Mouse (Mus musculus): Measurements from ENCODE around the gene Epc2. TPM values are rescaled to one million over a fixed set of nuclear protein-coding genes. Genes with fewer than 3 reads are reported as not detected.

The Epc2 gene
- polyA plus RNA-seq, 1 experiment: not detected

DNA sequence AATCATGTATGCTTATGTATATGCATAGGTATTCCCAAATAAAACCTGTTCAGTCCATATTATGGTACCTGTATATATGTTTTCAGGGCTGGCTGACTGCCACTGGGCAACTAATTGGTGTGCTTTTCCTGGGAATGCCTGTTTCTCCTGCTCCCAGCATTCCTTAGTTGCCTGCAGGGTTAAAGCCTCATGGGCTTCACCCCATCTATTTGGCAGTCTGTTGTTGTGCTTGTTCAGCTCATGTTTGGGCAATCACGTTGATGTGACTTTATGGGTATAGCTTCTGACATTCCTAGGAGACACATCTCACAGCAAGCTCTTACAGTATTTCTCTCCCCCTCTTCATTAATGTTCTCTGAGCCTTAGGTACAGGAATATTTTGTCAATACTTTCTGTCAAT is 59.5 kb downstream of the Epc2 start:
- Histone ChIP-seq H3K4me3 (ENCODE audit: insufficient read depth, low read depth, low read length) (no peak overlapping the region), H3K27ac (ENCODE audit: insufficient read depth, low read depth, low read length) (no peak overlapping the region), H3K4me1 (ENCODE audit: control insufficient read depth, insufficient read depth, low read length) (no peaks in the 10 kb centered on the region)
- WGBS: 46% methylated on average over 1 of the region's 1 CpGs
- TF ChIP-seq POLR2A (IDR thresholded peaks at IDR 0.05; ENCODE audit: insufficient read depth, low read depth, low read length): no peak
- no peak for TF ChIP-seq CTCF (IDR thresholded peaks at IDR 0.05; ENCODE audit: insufficient read depth, low read depth, low read length)

DNA sequence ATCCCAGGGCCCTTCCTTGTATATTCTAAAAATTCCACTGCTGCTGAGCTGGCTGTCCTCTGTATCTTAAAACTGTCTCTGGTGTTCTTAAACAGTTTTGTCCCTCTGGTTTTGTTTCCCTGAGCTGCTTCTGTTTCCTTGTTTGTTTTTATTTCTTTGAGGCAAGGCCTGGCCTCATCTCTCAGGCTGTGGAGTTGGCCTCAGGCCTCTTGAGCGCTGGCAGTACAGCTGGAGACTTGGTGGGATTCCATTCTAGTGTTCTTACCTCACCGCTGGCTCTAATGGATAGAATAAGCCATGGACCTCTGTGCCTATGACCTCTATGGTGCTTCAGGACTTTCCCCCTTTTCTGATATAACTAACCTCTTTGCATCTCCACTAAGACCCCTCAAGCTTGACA is 64.7 kb downstream of the Epc2 start:
- Histone ChIP-seq H3K4me1 (ENCODE audit: control insufficient read depth, insufficient read depth, low read length) (no peaks in the 10 kb centered on the region), H3K4me3 (ENCODE audit: insufficient read depth, low read depth, low read length) (no peak overlapping the region), H3K27ac (ENCODE audit: insufficient read depth, low read depth, low read length) (no peak overlapping the region)
- 75% methylated on average over 2 of the region's 2 CpGs for WGBS
- TF ChIP-seq POLR2A (IDR thresholded peaks at IDR 0.05; ENCODE audit: insufficient read depth, low read depth, low read length): no peak
- no peak for TF ChIP-seq CTCF (IDR thresholded peaks at IDR 0.05; ENCODE audit: insufficient read depth, low read depth, low read length)

DNA sequence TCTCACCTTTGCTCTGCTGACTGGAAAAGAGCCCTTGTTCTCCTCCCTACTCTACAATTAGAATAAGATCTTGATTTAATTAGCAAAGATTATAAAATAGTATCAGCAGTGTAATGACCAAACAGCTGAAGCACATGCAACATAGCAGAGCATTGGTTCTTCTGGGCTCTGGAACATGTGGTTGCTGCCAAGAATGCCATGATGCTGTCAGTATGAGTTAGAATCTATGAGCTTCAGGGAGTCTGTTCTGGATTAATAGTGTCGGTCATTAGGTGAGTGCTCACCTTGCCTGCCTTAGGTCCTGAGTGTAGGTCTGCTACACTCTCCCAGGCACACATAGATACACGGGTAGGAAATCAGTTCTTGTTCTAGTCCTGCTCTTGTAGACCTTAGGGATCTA is 69.1 kb downstream of the Epc2 start:
- WGBS: 90% methylated on average over 2 of the region's 2 CpGs
- TF ChIP-seq POLR2A (IDR thresholded peaks at IDR 0.05; ENCODE audit: insufficient read depth, low read depth, low read length): no peak
- TF ChIP-seq CTCF (IDR thresholded peaks at IDR 0.05; ENCODE audit: insufficient read depth, low read depth, low read length): no peak
- H3K4me1 ChIP-seq (ENCODE audit: control insufficient read depth, insufficient read depth, low read length): no peaks in the 10 kb centered on the region
- no peak overlapping the region for H3K27ac ChIP-seq (ENCODE audit: insufficient read depth, low read depth, low read length)
- H3K4me3 ChIP-seq (ENCODE audit: insufficient read depth, low read depth, low read length): no peak overlapping the region

DNA sequence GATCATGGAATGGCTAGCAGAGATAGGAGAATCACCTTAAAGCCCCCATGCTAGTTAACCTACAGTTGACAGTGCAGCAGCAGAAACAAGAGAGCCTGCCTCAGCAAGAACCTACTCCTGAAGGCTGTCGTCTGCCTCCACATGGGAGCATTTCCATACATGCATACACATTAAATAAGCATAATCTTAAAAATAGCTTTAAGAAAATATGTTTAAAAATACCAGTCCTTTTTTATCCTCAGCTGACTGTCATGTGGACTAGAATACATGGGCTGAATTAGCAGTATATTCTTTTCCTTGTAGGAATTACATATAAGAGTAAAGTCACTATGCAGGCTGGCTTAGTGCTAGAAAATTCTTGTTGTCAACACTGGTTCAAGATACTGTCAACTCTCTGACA is 69.7 kb downstream of the Epc2 start:
- no peak overlapping the region for H3K4me3 ChIP-seq (ENCODE audit: insufficient read depth, low read depth, low read length)
- 90% methylated on average over 1 of the region's 1 CpGs for WGBS
- no peaks in the 10 kb centered on the region for H3K4me1 ChIP-seq (ENCODE audit: control insufficient read depth, insufficient read depth, low read length)
- H3K27ac ChIP-seq (ENCODE audit: insufficient read depth, low read depth, low read length): no peak overlapping the region
- TF ChIP-seq POLR2A (IDR thresholded peaks at IDR 0.05; ENCODE audit: insufficient read depth, low read depth, low read length): no peak
- no peak for TF ChIP-seq CTCF (IDR thresholded peaks at IDR 0.05; ENCODE audit: insufficient read depth, low read depth, low read length)

DNA sequence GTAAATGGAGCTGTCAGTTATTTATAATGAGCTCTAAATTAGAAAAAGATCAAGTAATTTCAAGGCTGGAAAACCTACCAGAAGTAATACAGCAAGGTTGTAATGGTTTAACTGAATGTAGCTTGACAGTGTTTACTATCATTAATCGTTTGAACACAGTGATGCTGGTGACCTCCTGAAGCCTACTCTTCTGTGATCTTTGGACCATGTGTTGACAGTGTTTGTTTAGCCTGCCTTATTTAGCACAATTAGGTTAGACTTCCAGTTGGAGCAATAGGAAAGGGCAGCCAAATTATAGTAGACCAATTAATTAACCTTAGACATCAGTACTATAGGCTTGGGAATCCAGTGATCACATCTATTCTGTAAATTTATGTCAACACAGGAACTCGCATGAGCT is 70.3 kb downstream of the Epc2 start:
- Histone ChIP-seq H3K27ac (ENCODE audit: insufficient read depth, low read depth, low read length) (no peak overlapping the region), H3K4me3 (ENCODE audit: insufficient read depth, low read depth, low read length) (no peak overlapping the region), H3K4me1 (ENCODE audit: control insufficient read depth, insufficient read depth, low read length) (no peaks in the 10 kb centered on the region)
- WGBS: 67% methylated on average over 2 of the region's 2 CpGs
- TF ChIP-seq CTCF (IDR thresholded peaks at IDR 0.05; ENCODE audit: insufficient read depth, low read depth, low read length) (no peak), POLR2A (IDR thresholded peaks at IDR 0.05; ENCODE audit: insufficient read depth, low read depth, low read length) (no peak)

DNA sequence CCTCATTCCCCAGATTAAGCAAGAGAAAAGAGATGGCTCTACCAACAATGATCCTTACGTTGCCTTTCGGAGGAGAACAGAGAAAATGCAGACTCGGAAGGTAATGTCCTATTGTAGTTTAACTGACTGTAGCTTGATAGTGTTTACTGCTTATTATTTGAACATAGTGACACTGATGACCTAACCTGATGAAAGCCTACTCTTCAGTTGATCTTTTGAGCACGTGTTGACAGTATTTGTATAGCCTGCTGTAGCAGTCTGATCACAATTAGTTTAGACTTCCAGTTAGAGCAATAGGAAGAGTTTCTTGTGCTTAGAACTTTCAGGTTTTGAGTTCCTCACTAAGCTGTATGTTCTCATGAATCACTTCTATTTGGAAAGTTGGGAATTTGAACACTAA is 71.3 kb downstream of the Epc2 start:
- TF ChIP-seq POLR2A (IDR thresholded peaks at IDR 0.05; ENCODE audit: insufficient read depth, low read depth, low read length): no peak
- no peak for TF ChIP-seq CTCF (IDR thresholded peaks at IDR 0.05; ENCODE audit: insufficient read depth, low read depth, low read length)
- no peak overlapping the region for H3K4me3 ChIP-seq (ENCODE audit: insufficient read depth, low read depth, low read length)
- no peak overlapping the region for H3K27ac ChIP-seq (ENCODE audit: insufficient read depth, low read depth, low read length)
- H3K4me1 ChIP-seq (ENCODE audit: control insufficient read depth, insufficient read depth, low read length): no peaks in the 10 kb centered on the region
- 89% methylated on average over 4 of the region's 4 CpGs for WGBS

DNA sequence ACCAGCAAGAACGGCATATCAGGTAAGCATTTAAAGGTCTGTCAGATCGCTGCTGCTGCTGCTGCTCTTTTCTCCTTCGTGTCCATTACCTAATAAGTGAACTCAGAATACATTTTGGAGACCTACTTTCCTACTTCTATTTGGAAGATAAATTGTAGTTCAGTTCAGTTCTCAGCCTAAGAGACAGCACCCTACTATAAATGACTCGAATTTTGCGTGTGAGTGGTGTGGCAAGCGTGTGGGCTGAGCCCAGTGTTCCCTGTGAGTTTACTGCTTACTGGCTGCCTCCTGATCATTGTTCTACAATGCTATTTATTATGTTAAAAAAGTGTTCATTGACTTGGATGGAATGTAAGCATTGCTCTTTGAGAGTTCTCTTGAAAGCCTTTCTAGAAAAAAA is 85.9 kb downstream of the Epc2 start:
- no peak overlapping the region for H3K27ac ChIP-seq (ENCODE audit: insufficient read depth, low read depth, low read length)
- H3K4me3 ChIP-seq (ENCODE audit: insufficient read depth, low read depth, low read length): no peak overlapping the region
- 64% methylated on average over 6 of the region's 6 CpGs for WGBS
- TF ChIP-seq POLR2A (IDR thresholded peaks at IDR 0.05; ENCODE audit: insufficient read depth, low read depth, low read length) (no peak), CTCF (IDR thresholded peaks at IDR 0.05; ENCODE audit: insufficient read depth, low read depth, low read length) (no peak)
- H3K4me1 ChIP-seq (ENCODE audit: control insufficient read depth, insufficient read depth, low read length): no peaks in the 10 kb centered on the region

DNA sequence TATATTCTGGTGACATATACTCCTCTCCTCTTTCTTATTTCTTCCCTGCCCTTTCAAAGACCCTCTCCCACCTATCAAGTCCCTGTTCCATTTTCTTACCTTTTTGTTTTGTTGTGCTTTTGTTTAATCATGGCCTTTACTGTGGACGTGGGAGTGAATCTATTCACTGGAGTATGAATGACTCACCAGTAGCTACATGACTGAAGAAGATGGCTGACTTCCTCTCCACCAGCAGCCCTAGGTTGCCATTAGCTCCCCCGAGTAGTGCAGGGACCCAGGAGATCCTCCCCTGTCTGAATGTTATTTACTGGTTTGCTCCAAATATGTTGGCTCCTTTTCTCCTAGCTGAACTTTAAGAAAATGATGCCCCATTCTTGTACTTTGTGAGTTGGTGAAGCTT is 86.8 kb downstream of the Epc2 start:
- Histone ChIP-seq H3K4me3 (ENCODE audit: insufficient read depth, low read depth, low read length) (no peak overlapping the region), H3K27ac (ENCODE audit: insufficient read depth, low read depth, low read length) (no peak overlapping the region), H3K4me1 (ENCODE audit: control insufficient read depth, insufficient read depth, low read length) (no peaks in the 10 kb centered on the region)
- 27% methylated on average over 2 of the region's 2 CpGs for WGBS
- TF ChIP-seq CTCF (IDR thresholded peaks at IDR 0.05; ENCODE audit: insufficient read depth, low read depth, low read length) (no peak), POLR2A (IDR thresholded peaks at IDR 0.05; ENCODE audit: insufficient read depth, low read depth, low read length) (no peak)

DNA sequence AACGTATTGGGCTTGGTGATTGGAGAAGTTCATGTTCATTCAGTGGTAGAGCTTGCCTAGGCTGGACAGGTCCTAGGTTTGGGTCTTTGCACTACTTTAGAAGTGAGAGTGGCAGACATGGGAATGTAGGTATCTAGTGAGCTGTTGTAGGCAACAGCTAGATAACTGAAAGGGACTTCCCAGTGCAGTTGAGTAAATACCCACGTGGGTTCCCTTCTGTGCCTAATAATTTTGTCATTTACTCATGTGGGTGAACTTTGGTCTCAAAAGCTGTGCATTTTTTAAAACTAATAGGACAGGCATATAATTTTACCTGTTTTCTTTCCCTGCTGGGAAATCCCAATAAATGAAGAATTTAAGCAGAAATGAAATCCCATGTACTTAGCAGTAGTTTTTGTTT is 88.5 kb downstream of the Epc2 start:
- no peak overlapping the region for H3K27ac ChIP-seq (ENCODE audit: insufficient read depth, low read depth, low read length)
- no peaks in the 10 kb centered on the region for H3K4me1 ChIP-seq (ENCODE audit: control insufficient read depth, insufficient read depth, low read length)
- H3K4me3 ChIP-seq (ENCODE audit: insufficient read depth, low read depth, low read length): no peak overlapping the region
- no peak for TF ChIP-seq POLR2A (IDR thresholded peaks at IDR 0.05; ENCODE audit: insufficient read depth, low read depth, low read length)
- TF ChIP-seq CTCF (IDR thresholded peaks at IDR 0.05; ENCODE audit: insufficient read depth, low read depth, low read length): no peak
- 79% methylated on average over 2 of the region's 2 CpGs for WGBS

DNA sequence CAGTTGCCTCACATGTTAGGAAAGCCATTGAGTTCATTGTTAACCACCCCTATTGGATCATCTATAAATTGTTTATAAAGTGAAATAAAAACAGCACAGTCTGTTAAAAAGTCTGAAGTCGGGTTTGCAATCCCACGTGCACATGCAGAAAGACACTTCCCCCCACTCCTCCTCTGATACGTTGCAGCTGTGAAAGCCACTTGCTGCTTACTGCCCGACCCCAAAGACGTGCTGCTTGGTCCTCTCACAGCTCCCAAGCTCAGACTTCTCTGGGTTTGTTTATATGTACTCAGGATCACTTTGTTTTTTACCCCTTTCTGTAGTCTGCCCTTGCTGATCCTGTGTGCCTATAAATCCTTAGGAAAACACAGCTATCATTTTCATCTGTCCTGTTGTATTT is 96.5 kb downstream of the Epc2 start:
- Histone ChIP-seq H3K4me1 (ENCODE audit: control insufficient read depth, insufficient read depth, low read length) (no peaks in the 10 kb centered on the region), H3K4me3 (ENCODE audit: insufficient read depth, low read depth, low read length) (no peak overlapping the region), H3K27ac (ENCODE audit: insufficient read depth, low read depth, low read length) (no peak overlapping the region)
- TF ChIP-seq POLR2A (IDR thresholded peaks at IDR 0.05; ENCODE audit: insufficient read depth, low read depth, low read length) (no peak), CTCF (IDR thresholded peaks at IDR 0.05; ENCODE audit: insufficient read depth, low read depth, low read length) (no peak)
- 80% methylated on average over 5 of the region's 5 CpGs for WGBS
